Mouse (Mus musculus) kidney, postnatal 4 days (tissue): ENCODE data around the gene Sphk1.
A peak's percentile ranks its signal among the peaks of the same experiment; 100 is the strongest.

ENCODE experiments used
- DNase-seq, 2 experiments: peaks; one replicate each; pipeline ENCODE4 v3.0.0; 2021; ENCODE audit warnings: mixed read lengths in 2 of 2

Sphk1 gene

DNA sequence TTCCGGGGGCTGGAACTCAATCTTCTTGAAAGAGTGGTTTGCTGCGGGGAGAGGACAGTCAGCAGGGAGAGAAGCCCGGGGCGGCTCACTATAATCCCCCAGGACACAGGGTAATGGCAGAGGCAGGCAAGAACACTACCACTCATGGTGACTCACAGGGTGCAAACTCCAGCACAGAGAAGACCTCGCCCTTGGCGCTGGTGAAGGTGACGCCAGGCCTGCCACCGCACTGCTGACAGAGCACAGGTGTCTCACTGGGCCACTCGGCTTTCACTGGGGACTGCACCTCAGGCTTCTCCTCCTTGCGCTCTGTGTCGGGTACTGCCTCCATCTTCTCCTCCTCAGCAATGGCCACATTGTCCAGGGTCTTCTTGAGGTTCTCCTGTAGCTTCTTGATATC, 10.5 kb downstream of the Sphk1 start:
- DNase-seq, result no peak

DNA sequence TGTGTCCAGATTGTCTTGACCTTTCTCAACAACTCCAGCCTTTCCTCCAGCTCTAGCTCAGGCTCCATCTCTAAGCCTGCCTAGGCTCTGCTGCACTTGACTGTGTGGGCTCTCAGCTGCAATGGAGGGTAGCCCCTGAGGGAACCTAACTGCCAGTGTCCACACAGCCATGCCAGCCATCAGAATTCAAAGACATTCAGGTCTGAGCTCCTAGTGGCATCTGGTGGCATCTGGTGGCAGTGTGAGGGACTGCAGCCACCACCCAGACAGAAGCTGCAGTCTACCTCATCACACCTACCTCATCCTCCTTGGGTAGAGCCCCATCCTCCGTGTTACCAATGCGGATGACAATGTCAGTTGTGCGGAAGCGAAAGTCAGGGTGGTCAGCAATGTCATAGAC, 12.4 kb downstream of the Sphk1 start:
- peak; percentile 69 to 76 for DNase-seq

DNA sequence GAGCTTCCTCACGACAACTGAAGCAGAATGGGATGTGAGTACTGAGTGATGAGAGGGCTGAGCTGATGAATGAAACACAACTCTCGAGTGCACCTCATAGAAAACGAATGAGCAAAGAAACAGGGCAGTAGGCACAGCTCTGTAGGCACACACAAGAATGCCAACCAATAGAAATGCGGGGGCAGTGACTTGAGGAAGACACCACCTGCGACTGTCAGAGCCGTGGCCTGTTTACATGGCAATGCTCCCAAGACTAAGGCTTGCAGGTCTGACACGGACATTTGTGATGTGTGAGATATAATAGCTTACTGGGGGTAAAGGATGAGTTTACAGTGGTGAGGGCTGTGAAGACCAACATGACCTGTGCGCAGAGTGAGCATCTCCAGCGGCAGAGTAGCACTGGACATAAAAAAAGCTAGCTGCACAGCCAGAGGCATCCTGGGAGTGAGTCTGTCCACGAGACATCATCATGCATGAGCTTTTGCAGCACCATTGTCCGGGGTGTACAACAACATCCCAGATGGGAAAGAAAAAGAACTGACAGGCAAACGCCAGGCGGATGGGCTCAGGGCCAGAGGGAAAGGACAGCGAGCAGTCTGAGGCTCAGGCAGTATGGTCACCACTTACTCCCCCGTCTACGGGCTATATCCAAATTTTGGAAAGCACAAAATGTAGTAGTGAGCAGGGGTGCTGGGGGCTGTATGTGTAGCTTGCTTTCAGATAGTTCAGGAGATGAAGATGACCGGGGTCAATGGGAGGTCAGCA, 16.8 kb downstream of the Sphk1 start:
- peak; percentile 28 to 39 for DNase-seq

DNA sequence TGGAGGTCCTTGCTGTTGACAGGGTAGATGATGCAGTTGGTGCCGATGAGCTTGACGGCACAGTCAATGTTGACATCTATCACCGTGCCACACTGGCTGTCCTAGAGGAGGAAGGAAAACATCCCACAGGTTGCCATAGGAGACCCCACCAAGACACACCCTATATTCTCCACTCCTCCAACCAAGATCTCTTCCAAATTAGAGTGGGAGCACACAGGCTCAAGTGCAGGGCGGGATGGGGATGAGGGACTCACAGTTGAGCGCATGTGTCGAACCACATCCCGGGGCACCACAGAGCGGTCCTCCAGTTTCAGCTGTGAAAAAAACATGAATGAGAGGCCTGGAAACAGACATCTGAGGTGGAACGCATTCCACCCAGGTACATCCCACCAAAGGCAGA, 18.1 kb downstream of the Sphk1 start:
- no peak for DNase-seq

DNA sequence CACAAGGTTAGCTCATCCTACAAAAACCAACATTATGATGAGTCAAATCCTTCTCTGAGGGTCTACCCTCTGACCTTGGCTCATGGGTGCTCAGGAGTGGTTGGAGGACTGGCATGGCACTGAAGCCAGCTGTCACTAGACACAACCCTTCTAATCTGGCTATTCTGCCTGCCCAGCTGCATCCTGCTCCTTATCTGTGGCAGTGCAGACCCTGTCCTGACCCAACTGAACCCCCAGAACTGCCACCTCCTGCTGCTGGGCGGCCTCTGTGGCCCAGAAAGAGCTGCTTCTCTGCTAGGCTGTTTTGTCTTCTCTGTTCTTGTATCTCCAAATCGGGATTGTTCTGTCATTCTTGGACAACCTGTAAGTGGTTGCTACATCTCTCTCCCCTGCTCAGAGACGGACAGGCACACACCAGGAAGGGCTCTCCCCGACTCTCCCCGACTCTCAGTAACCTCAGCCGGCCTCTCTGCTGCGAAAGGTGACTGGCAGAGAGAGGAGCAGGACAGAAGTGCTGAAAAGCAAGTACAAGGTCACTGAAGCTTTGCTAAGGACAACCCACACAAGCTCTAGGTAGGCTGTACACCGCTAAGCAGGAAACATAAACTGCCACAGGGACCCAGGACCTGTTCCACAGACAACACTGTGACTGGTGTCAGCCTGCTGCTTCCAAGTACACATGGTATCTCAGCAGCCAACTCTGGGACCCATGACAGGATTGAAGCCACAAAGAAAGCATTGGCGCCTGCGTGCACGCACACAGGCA, 18.7 kb downstream of the Sphk1 start:
- DNase-seq, result no peak

DNA sequence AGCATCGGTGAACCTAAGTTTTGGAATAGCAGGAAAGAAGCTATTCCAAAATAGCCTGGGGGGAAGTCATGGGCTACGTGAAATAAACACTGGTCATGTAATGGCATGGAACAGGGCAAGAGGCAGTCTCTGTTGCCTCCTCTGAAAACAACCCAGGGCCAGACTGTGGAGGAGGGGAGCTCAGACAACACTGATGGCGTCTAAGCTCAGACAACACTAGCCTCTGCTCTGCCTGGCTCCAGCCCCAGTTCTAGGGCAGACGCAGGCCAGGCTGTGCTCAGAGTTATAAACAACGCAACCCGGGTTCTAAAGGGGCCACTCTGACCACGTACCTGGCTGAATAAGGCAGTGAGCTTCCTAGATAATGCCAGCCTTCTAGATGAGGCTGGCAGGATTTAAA, 20.0 kb downstream of the Sphk1 start:
- peak in 1 of 2 experiments; percentile 49 for DNase-seq

DNA sequence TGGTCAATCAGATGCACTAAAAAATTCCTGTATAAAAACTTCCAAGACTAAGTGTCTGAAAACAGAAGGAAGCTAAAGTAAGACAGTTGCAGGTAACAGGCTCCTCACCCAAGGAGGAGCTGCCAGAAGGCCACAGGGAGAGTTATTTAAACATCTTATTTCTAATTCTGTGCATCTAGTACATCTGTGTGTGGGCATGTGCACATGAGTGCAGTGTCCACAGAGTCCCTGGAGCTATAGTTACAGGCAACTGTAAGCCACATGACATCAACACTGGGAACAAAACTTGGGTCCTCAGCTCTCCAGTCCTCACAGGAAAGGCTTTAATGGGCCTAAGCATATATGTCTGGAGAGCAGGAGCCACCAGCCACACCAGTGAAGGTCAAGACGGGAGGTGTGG, 21.5 kb downstream of the Sphk1 start:
- DNase-seq, result no peak

DNA sequence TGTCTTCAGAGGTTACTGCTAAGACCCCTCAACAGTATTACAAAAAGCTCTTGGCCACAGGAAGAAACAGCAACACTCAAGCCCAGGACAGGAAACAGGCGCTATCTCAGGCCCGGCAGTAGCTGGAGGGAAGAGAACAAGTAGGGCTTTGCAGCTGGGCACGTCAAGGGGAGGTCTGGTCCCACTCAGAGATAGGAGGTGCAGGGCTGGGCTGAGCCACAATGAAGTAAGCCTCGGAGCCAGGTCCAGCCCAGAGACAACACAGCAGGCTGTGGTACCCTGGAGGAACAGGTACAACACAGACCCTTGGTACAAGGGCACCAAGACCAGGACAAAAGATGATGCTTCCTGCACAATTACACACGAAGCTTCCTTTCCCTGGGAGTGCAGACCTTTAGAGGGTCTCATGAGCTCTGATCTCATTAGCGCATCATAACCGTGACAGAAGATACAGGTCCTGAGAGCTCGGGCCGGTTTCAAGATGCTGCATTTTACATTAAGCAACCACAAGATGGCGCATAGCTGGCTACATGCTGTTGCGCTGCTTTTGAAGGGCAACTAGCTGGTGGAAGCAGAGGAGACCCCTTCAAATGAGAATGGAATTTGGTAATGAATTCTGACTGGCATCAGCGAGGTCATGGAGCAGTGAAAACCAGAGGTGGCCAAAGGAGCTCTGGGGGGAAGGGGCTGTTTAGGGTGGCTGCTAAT, 23.6 kb downstream of the Sphk1 start:
- DNase-seq, result peak; percentile 38 to 67

DNA sequence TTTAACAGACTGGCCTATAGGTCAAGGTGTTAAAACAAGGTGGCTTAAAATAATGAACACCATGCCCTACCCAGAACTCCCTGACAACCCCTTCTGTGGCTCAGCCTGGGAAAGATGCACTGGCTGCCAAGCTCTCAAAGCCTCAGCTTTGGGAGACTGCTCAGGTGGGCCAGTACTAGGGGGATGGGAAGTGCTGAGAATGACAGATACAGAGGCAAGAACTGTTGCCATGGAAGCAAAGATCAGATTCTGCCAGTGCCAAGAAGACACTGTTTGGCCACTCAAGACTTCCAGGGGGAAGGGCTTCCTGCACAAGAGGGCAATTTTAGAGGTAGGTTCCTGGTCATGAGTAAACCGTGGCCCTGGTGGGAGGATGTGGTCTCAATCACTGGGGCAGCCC, 24.8 kb downstream of the Sphk1 start:
- DNase-seq, result no peak

DNA sequence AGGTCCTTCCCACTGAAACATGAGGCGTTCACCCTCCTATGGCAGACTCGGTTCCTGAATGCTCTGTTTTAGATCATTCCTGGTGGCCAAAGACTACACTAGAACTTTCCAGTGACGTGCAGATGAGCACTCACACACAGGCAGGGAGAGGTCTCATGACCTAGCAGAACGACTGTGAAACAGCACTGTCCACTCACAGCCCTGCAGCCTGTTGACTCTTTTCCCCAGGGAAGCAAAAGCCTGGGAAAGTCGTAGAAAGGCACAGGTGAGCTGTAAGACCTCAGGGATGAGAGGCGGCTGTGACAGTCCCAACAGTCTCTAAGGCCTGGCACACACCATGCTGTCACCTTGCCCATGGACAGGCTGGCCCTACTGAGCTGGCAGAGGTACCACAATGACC, 25.6 kb downstream of the Sphk1 start:
- DNase-seq, result no peak

DNA sequence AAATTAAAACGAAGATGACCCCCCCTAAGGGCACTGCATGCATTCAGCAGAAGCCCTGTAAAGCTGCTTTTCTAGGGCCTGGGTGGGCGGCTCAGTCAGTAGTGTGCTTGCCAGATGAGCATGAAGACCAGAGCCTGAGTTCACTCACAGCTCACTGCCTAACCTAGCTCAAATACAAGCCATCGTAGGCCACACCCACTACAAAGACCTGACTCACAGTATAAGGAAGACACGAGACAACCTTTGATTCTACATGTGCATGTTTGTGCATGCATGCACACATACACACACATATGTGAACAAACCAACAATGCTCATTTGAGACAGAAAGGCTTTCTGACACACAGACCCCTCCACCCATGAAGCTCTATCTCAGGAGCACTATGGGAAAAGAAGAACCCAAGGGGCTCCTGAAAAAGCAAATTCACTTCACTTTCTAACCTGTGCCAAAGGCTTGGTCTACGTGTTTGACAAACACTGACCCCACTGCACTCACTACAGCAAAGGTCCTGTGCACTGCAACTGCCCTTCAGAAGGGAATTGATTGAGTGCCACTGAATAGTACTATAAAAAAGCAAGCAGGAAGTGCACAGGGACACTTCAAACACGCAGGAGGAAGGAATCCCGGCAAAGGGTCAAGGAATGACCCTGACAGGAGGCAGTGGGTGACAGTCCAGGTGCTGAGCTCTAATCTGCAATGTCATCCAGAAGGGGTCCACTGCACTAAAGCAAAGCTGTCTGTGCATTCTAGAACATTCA, 34.7 kb downstream of the Sphk1 start:
- DNase-seq, result no peak

DNA sequence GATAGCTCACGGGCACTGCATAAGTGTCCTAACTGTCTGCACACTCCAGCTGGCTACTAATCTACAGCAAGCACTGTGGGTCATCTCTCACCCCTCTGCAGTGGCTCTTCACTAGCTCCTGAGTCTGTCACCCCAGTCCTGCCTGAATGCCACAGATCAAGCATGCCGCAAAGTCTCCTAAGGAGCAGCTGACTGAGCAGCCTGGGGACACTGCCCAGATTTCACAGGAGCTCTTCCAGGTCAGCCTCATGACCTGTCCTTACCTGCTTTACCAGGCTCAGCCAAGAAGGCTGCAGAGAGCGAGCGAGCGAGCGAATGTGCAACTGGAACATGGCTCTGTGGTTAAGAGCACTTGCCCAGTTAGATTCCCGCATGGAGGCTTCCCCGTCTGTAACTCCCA, 36.8 kb downstream of the Sphk1 start:
- no peak for DNase-seq

DNA sequence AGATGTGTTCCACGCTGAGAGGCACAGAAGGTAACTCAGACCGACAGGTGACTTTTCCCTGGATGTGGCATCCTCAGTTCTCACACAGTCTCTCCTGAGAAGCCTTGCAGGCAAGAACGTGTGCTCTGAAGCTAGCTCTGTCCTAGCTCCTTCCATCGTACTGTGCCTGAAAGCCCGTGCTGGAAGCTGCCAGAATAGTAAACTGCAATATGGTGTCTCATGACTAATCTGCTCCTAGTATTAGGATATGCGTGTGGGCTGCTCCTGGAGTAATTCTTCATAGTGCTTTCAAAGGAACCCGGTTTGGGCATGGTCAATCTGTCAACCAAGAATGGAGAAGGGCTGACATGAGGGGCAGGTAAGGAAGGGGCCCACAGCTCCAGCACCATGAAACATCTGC, 40.1 kb downstream of the Sphk1 start:
- DNase-seq, result no peak

DNA sequence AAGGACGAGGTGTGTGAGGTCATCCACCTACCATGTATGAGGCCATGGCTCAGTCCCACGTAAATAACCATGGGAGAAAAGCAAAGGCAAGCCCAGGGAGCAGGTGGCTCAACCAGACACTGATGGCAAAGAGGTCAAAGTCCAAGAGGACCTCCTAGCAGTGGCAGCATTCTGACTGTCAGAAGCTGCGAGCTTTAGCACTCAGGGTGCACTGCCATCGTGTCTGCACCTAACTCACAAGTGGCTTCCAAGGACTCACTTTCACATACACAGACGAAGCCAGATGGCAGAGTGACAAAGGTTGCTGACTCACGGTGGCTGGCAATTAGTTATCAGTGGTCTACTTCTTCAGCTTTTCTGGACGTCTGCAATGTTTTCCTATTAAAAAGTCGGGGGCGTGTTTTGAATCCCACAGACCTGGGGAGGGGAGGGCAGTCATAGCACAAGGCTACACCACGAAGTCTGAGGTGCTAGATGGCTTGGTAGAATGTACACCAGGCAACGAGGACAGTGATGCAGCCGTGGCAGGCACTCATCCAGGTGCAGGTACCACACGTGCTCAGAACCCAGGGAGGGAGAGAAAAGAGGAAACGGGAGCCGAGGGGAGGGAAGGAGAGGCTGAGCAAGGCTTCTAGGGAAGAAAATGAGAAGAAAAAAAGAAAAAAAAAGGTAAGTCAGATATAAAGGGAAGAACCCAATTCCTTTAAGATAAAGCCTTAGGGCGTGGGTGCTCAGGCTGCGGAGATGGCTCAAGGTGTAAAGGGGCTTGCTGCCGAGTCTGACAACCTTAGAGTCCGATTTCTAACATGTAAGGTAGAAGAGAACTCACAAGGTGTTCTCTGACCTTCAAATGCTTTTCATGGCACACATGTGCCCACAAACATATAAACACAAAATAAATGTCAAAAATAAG, 41.3 kb downstream of the Sphk1 start:
- no peak for DNase-seq

DNA sequence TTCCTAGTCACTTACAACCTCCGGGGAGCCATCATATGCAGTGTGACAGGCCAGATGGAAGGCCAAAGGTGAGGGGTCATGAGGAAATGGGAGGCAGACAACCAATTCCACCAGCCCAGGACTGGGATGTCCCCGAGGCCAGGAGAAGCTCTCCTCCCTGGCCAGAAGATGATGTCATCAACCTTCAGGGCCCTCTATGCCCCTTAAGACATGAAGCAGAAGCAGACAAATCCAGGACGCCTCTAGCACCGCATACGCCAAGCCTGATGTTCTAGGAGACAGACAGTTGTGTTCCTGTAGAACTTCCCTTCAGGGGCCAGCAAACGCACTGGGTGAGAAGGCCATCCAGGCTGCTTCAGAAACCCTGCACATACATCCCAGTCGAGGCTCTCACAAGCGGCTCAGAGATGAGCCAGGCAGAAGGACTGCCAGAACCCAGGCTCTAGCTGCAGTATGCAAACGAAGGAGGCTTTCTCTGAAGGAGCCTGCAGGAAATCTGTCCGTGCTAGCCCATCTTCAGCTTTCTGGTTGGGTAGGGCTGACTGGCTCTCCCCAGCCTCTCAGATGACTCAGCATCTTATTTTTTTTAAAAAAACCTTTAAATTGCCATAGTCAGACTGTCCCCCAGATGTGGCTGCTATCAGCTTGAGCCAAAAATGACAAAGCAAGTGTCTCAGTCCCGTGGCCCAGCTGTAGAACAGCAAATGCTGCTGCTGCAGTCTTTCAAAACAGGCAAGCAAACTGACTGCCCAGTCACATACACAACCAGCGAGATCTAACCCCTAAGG, 42.2 kb downstream of the Sphk1 start:
- peak in 1 of 2 experiments; percentile 19 for DNase-seq

DNA sequence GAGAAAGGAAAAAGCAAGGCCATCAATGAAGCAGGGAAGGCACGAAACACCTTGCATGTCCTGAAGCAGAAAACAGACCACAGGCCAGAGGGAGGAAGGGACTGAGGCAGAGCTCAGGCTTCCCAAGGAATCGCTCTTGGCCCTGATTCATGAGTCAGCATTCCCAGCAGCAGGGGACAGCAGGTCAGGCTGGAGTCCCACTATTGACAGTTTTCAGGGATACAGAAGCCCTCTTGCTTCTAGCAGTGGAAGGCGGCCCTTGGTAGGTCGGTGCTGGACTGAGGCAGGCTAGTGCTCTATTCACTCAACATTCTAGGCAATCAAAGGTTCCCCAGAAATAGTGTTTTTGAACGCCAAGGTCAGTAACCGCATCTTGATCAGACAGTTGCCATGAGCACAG, 43.8 kb downstream of the Sphk1 start:
- DNase-seq, result no peak

DNA sequence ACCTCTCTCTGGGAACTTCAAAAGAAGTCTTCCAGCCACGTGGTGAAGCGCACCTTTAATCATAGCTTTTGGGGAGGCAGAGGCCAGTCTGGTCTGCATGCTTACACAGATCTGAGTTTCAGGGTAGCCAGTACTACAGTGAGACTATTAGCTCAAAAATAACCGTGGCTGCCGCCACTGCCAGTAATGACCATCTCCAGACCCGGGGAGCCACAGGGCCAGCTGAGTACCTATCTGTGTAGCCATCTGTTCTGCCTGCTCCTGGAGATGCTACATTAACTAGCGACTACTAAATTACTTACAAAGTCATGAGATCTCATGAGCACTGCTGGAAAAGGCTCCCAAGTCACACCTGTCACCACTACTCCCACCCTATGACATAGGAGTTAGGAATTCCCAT, 44.3 kb downstream of the Sphk1 start:
- DNase-seq, result no peak

DNA sequence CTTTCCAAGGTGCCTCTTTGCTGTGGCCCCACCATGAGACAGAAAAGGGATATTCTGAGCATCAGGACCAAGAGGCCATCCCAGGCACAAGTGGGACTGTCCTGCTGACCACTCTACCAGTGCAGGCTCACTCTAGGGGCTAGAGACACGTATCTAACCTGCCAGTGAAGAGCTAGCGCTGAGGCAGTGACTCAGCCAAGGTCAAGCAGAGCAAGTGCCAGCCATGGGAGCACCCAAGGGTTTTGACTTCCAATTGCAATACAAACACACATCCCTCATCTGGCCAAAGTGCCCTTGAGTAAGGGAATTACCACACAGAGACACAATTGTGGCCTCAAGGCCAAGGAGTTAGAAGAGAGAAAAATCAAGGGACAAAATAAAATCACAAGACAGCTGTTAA, 44.7 kb downstream of the Sphk1 start:
- DNase-seq, result no peak

DNA sequence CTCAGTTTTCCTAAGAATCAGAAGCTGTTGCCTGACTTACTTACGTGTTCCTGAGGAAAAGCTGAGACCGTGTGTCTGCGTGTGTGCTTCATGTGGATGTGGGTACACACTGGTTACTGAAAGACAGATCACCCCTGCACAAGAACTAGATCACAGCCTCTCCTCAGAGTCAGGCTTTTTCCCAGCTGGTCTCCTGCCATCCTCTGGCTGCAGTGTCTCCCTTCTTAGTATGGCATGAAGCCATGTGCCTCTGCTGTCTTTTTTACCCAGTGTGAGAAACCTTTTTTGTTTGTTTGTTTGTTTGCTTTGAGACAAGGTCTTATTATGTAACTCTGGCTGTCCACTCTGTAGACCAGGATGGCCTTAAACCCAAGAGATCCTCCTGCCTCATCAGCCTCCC, 48.6 kb downstream of the Sphk1 start:
- DNase-seq, result no peak

DNA sequence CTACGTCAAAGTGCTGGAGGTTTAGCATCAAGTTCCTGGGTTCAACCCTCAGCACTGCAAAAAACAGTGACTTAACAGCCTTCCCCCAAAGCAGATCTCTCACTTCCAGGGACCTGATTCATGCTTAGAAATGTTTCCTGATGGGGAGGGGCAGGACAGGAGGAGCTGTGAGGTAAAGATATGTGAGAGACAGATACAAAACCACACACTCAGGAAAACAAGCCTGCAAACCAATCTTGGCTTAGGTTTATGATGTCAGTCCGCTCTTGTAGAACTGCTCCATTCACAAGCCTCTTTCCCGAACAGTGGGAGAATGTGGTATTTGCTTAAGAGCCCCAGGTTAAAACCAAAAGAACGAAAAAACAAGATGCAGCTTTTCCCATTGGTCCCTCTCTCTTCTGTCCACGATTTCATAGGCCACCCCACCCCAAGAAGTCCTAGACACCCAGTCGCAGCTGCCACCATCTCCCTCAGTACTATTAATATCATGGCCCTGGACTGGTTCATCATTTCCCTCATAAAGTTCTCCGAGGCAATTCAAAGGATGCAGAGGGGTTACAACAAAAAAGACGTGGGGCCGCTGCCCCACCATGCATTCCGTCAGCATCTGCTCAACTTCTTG, 49.4 kb downstream of the Sphk1 start:
- DNase-seq, result no peak
